Mouse (Mus musculus) frontal cortex, postnatal 25 days (tissue): ENCODE data around the gene Parp16.
A peak's percentile ranks its signal among the peaks of the same experiment; 100 is the strongest.
"Not testable (repeated sequence)": the region's sequence is repeated elsewhere in the genome, so short reads cannot be mapped to it uniquely, and the experiment has no call there.

Source experiments
- DNase-seq, 2 experiments: peaks; one replicate each; pipeline ENCODE4 v3.0.0; 2022; ENCODE audit warnings: low spot score in 2 of 2

The Parp16 gene

GRCm38 (mm10) chr9:65208293-65209179 is 13.4 kb downstream of the Parp16 start:
- DNase-seq: no peak

DNA sequence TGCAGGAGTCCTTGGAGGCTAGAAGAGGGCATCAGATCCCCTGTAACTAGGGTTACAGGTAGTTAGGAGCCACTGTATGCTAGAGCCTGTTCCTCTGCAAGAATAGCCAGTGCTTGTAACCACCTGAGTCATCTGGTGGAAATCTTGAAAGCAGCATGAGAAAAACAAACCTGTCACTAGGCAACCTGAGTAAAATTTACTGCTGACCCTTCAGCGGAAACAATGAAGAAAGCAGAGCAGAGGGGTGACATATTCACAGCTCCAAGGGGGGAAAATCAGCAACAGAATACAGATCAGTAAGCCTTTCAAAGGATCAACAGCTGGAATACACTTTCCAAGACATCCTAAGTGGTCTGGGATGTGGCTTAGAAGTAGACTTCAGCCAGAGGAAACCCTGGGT is 16.4 kb downstream of the Parp16 start:
- DNase-seq: no peak

DNA sequence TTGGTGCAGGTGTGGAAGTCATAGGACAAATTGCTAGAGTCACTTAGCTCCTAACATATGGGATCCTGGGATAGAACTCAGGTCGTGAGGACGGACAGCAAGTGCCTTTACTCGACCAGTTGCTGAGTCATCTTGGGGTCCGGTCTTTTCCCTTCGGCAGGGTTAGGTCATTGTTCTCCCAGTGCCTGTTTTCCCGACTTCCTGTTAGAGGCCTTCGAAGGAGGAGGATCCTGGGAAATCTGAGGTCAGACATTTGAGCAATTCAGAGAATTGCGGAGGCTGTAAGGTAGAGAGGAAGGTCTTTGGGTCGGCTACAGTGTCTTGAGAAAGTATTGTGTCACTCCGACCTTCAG is 19.2 kb downstream of the Parp16 start:
- DNase-seq: no peak

GRCm38 (mm10) chr9:65214778-65215493 is 19.8 kb downstream of the Parp16 start:
- peak; percentile 59 to 64 for DNase-seq

DNA sequence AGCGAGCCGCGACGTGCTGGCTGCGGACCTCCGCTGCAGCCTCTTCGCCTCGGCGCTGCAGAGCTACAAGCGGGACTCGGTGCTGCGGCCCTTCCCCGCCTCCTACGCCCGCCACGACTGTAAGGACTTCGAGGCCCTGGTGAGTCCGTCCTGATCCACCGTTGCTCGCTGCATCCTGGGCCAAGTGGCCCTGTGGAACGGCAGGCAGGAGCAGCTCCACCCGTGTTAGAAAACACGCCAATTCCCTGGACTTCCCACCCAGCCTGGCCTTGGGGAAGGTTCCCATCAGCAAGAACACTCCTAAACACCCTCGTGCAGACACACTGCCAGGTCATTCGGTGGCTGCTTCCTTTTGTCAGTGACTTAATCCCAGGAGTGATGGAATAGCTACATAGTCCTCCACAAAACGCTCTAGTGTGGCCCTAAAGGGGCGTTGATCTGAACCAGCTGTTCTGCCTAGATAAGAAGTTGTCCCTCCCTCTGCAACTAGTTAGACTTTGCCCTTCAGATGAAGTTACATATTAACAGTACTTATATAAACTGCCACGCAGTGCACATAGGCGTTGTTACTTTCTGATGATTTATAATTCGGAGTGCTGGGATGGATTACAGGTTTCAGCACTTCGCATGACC is 20.5 kb downstream of the Parp16 start:
- no peak for DNase-seq

DNA sequence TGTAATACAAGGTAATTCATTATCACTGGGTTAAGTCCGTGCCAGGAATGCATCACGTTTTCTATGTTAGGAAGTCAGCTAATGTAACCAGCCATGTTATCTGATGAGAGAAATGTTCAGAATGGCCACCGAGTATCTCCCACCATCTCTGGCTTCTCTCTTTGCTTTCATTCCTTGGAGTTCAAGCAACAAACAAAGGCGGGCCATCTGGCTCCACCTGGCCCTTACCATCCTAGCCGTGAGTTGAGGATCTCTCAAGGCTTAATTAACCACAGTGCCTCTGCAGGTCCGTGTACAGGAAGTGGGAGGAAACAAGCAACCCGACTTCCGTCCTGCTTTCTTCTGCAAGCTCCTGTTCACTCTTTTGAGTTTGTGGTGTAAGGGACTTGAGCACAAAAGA is 21.8 kb downstream of the Parp16 start:
- DNase-seq: no peak

- DNase-seq: no peak
These were observed 22.5 kb downstream of the Parp16 start for GRCm38 (mm10) chr9:65217661-65218060.

DNA sequence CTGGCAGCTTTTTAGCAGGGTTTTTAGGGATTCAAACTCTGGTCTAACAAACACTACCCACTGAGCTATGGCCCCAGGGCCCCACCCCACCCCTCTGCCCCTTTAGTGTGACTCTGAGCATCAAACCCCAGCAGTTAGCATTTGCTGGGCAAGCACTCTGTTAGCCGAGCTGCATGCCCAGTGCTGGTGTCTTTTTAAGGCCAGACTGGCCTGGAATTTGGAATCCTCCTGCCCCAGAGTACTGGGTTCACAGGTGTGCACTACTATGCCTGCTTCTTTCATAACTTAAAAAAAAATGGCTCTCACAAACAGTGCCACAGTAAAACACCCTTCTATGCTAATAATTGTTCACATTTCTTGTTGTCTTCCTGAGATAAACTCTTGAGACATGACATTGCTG is 23.8 kb downstream of the Parp16 start:
- DNase-seq: no peak

DNA sequence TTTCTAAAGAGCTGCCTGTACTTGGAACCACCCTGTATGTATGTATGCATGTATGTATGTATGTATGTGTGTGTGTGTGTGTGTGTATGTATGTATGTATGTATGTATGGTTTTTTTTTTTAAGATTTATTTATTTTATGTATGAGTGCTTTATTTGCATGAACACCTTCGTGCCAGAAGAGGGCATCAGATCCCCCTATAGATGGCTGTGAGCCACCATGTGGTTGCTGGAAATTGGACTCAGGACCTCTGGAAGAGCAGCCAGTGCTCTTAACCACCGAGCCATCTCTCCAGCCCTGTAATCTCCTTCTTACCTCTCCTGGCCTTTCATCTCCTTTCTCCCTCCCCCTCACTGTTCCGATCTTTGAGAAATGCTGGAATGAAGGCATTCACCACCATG is 25.2 kb downstream of the Parp16 start:
- DNase-seq: not testable (repeated sequence)

GRCm38 (mm10) chr9:65223927-65224326 is 28.8 kb downstream of the Parp16 start:
- no peak for DNase-seq

GRCm38 (mm10) chr9:65225795-65226194 is 30.6 kb downstream of the Parp16 start:
- no peak for DNase-seq

GRCm38 (mm10) chr9:65230250-65230649 is 35.1 kb downstream of the Parp16 start:
- no peak for DNase-seq

GRCm38 (mm10) chr9:65231284-65231683 is 36.1 kb downstream of the Parp16 start:
- DNase-seq: no peak

GRCm38 (mm10) chr9:65233243-65233985 is 38.3 kb downstream of the Parp16 start:
- DNase-seq: no peak

GRCm38 (mm10) chr9:65234734-65235133 is 39.6 kb downstream of the Parp16 start:
- no peak for DNase-seq

DNA sequence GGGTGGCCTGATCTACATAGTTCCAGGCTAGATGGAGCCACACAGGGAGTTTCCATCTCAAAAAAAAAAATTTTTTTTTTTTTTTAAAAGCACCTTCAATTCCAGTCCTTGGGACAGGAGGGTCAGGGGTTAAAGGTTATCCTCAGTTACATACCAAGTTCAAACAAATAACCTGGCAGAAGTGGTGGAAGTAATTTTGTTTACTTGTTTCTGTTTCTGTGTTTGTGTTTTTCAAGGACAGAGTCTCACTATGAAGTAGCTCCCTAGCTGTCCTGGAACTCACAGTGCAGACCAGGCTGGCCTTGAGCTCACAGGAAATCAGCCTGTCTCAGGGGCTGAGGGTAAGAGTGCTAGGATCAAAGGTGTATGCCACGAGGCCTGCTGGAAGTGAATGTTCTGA is 40.4 kb downstream of the Parp16 start:
- no peak for DNase-seq

- DNase-seq: no peak
These were observed 42.5 kb downstream of the Parp16 start for GRCm38 (mm10) chr9:65237616-65238015.

- DNase-seq: no peak
These were observed 43.1 kb downstream of the Parp16 start for GRCm38 (mm10) chr9:65238191-65238760.

DNA sequence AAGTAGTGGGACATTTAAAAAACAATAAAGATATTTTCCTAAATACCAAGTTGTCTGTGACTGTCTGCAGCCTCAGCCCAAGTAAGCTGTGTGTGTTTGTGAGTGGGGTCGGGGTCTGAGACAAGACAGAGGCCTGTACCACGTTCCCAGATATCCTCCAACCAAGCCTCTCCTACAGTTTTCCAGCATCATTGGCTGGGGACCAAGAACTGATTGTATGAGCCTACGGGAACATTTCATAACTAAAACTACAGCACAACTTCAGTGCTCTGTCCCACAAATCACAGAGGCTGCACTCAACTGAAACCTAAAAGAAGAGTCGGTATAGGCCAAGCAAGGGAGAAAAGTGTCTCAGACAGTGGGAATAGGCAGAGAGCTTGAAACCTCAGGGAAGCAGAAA is 44.0 kb downstream of the Parp16 start:
- no peak for DNase-seq

- DNase-seq: no peak
These were observed 44.6 kb downstream of the Parp16 start for GRCm38 (mm10) chr9:65239731-65240130.

GRCm38 (mm10) chr9:65240587-65240986 is 45.4 kb downstream of the Parp16 start:
- no peak for DNase-seq

- no peak for DNase-seq
These were observed 46.8 kb downstream of the Parp16 start for GRCm38 (mm10) chr9:65241973-65242372.
